Mouse (Mus musculus) ES-E14 (cell line): ENCODE data around the gene 0610030E20Rik. TPM values are rescaled to one million over a fixed set of nuclear protein-coding genes. Genes with fewer than 3 reads are reported as not detected.

Experiments used
- DNase-seq: peaks from one replicate; pipeline ENCODE4 v3.0.0-alpha.2; 2013; ENCODE audit warnings: low read depth, low spot score
- H3K27ac ChIP-seq: 2 replicates; pipeline ENCODE4 v1.5.1; 2012; ENCODE audit warnings: low read depth, mild to moderate bottlenecking, low read length, moderate library complexity, mixed read lengths; ENCODE audit not compliant: poor library complexity, insufficient read depth, severe bottlenecking
- H3K36me3 ChIP-seq: 2 replicates; pipeline ENCODE4 v1.6.1; 2012; ENCODE audit warnings: mild to moderate bottlenecking, low read length, moderate library complexity, mixed read lengths; ENCODE audit not compliant: control insufficient read depth, poor library complexity, insufficient read depth, severe bottlenecking
- H3K4me1 ChIP-seq, 2 experiments: fragments of 150-350 bp in 1 of 2; sonication (generic) in 1 of 2; 2 replicates each; pipeline ENCODE4 v1.6.1; 2012; ENCODE audit warnings: low read length in 2 of 2, mild to moderate bottlenecking in 1 of 2, mixed read lengths in 1 of 2; ENCODE audit not compliant: control insufficient read depth in 2 of 2, insufficient read depth in 2 of 2, poor library complexity in 1 of 2
- H3K4me3 ChIP-seq, 2 experiments: fragments of 150-350 bp in 1 of 2; sonication (generic) in 1 of 2; 2 replicates each; pipeline ENCODE4 v1.5.1; 2012; ENCODE audit warnings: low read length in 2 of 2, low read depth in 1 of 2, mild to moderate bottlenecking in 1 of 2, mixed read lengths in 1 of 2; ENCODE audit not compliant: insufficient read depth in 1 of 2, poor library complexity in 1 of 2, severe bottlenecking in 1 of 2
- H3K9ac ChIP-seq: 2 replicates; pipeline ENCODE4 v1.6.1; 2012; ENCODE audit warnings: low read depth, mild to moderate bottlenecking, low read length, mixed read lengths; ENCODE audit not compliant: poor library complexity, insufficient read depth, severe bottlenecking
- H3K9me3 ChIP-seq: fragments of 150-350 bp; sonication (generic); 2 replicates; pipeline ENCODE4 v1.6.1; 2012; ENCODE audit warnings: low read depth, mild to moderate bottlenecking, low read length; ENCODE audit not compliant: control insufficient read depth, insufficient read depth
- CHD2 ChIP-seq: IDR thresholded peaks from 2 replicates; pipeline ENCODE4 v1.6.1; 2014; ENCODE audit warnings: mild to moderate bottlenecking, low read depth, low read length, inconsistent platforms
- HCFC1 ChIP-seq: IDR thresholded peaks from 2 replicates; pipeline ENCODE4 v1.6.1; 2012; ENCODE audit warnings: low read length, inconsistent platforms, borderline replicate concordance; ENCODE audit not compliant: insufficient read depth
- MAFK ChIP-seq: IDR thresholded peaks from 2 replicates; pipeline ENCODE4 v1.6.1; 2014; ENCODE audit warnings: mild to moderate bottlenecking, low read depth, low read length, inconsistent platforms; ENCODE audit not compliant: insufficient read depth
- ZC3H11A ChIP-seq: IDR thresholded peaks from 2 replicates; pipeline ENCODE4 v1.6.1; 2012; ENCODE audit warnings: low read depth, mild to moderate bottlenecking, inconsistent platforms, low read length, borderline replicate concordance
- ZNF384 ChIP-seq: IDR thresholded peaks from 2 replicates; pipeline ENCODE4 v1.6.1; 2012; ENCODE audit warnings: low read depth, low read length, inconsistent platforms
- in situ Hi-C, 2 experiments: fragments of 600-800 bp; cut with MboI; formaldehyde crosslinking; loops; one replicate each; pipeline ENCODE4 v1.15.1; 2025; ENCODE audit warnings: low sequenced_read_pairs in 2 of 2, inconsistent platforms in 1 of 2; ENCODE audit not compliant: unreplicated experiment in 2 of 2
- total RNA-seq: library from RNA; depleted of rRNA; stranded (reverse); fragments of 300-350 nt; gene quantifications from 2 replicates; pipeline ENCODE4 v1.2.3, GENCODE M21; 2012

Gene 0610030E20Rik
- total RNA-seq, 1 experiment = 7.7 TPM

DNA sequence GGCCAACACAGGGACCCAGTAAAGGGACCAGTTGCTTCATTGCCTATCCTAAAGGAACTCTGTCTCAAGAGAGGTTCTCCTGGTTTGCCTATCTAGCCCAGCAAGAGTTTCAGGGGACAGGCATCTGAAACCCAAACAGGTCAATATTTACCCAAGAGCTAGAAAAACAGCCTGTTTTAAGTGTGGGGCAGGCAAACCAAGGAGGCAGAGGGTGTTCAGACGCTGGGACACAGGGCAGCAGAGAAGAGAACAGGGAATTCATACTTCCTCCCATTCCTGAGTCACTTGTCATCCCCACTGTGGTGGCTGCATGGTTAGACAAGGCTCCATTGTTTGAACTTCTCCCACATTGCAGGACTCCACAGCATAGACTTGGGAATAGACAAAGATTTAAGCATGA, 24.5 kb downstream of the 0610030E20Rik start:
- DNase-seq = no peak
- TF ChIP-seq CHD2 (no peak), HCFC1 (no peak), MAFK (no peak), ZC3H11A (no peak)
- no peak overlapping the region for H3K4me3 ChIP-seq
- in situ Hi-C loops = no loop called here
- H3K36me3 ChIP-seq = no peaks in the 10 kb centered on the region
- no peaks in the 10 kb centered on the region for H3K9me3 ChIP-seq
- H3K9ac ChIP-seq = no peak overlapping the region
- H3K4me1 ChIP-seq = peaks cover 0 to 3% of the 10 kb centered on the region in 2 experiments; a peak in 1 of 4 replicates
- H3K27ac ChIP-seq = no peak overlapping the region

DNA sequence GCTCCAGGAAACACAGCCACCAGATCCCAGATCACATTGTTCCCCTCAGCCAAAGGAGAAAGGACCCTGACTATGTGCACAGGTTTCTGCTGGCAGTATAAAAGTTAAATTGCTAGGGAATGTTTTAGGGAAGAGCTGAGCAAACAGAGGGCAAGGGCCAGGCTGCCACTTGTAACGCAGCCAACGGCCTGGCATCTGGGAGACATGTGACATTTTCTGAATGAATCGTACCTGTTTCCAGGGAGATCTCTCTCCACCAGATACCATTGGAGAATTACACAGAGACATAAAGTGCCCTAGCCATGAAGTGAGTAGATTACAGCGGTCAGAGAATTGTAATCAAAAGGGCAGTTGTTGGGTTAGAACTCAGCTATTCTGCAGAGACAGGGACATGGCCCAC, 26.1 kb downstream of the 0610030E20Rik start:
- Histone ChIP-seq H3K9me3 (no peaks in the 10 kb centered on the region), H3K9ac (no peak overlapping the region), H3K4me3 (no peak overlapping the region), H3K36me3 (no peaks in the 10 kb centered on the region), H3K4me1 (peaks cover 0 to 3% of the 10 kb centered on the region in 2 experiments; a peak in 1 of 4 replicates), H3K27ac (no peak overlapping the region)
- TF ChIP-seq ZNF384 = no peak
- no peak for TF ChIP-seq ZC3H11A
- TF ChIP-seq MAFK = no peak
- TF ChIP-seq CHD2 = no peak
- no peak for TF ChIP-seq HCFC1
- no peak for DNase-seq
- in situ Hi-C loops = no loop called here

DNA sequence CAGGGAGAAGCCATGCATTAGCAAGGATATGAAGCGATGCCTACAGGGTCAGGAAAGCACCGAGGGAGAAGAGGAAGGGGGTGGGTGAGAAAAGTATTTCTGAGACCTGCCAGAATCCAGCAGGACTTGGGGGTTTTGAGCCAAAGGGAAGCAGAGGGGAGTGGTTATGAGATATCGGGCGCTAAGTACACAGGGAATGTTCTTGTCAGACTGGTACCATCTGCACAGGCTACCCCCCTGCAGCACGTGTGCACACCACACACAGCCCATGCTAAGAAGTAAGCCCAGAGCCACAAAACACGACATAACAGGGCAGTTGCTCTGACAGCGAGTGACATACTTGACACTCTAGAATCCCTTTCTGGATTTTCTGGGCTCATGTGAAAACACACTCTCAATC, 27.1 kb downstream of the 0610030E20Rik start:
- in situ Hi-C loops = no loop called here
- Histone ChIP-seq H3K9ac (no peak overlapping the region), H3K9me3 (no peaks in the 10 kb centered on the region), H3K4me3 (no peak overlapping the region), H3K27ac (no peak overlapping the region), H3K4me1 (peaks cover 0 to 3% of the 10 kb centered on the region in 2 experiments; a peak in 1 of 4 replicates), H3K36me3 (no peaks in the 10 kb centered on the region)
- no peak for DNase-seq
- TF ChIP-seq CHD2 = no peak
- no peak for TF ChIP-seq ZC3H11A
- TF ChIP-seq ZNF384 = no peak
- no peak for TF ChIP-seq HCFC1
- no peak for TF ChIP-seq MAFK

DNA sequence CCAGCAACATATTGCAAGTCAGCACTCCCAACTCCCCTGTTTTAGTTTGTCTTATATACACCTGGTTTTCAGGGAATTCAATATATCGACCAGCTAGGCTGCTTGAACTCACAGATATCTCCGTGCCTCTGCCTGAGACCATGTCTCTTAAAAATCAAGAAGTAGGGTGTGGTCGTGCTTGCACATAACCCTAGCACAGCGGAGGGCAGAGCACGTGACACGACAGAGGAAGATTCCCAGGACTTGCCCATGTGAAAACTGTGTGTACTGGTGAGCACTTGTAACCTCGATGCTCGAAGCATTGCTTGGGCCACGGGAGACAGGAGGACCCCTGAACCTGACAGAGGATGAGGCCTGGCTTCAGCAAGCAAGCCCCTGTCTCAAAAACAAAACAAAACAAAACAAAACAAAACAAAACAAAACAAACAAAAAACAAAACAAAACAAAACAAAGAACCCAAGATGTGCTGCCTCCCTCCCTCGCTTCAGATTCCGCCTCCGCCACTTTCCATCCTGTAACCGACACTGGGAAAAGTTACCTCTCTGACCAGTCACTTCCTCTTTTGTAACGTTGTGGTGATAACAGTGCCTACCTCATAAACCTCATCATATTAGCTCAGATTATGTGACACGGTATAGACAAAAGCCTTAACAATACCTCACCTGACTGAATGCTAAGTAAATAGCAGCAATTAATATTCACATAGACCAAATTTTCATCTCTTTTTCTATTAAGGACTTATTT, 27.9 kb downstream of the 0610030E20Rik start:
- no peaks in the 10 kb centered on the region for H3K9me3 ChIP-seq
- no peak overlapping the region for H3K27ac ChIP-seq
- in situ Hi-C loops = no loop called here
- no peak for TF ChIP-seq CHD2
- no peak for TF ChIP-seq MAFK
- TF ChIP-seq ZNF384 = no peak
- TF ChIP-seq ZC3H11A = no peak
- no peak for TF ChIP-seq HCFC1
- H3K4me1 ChIP-seq = peaks cover 0 to 1% of the 10 kb centered on the region in 2 experiments; a peak in 1 of 4 replicates
- DNase-seq = no peak
- H3K9ac ChIP-seq = no peak overlapping the region
- H3K4me3 ChIP-seq = no peak overlapping the region
- H3K36me3 ChIP-seq = no peaks in the 10 kb centered on the region
